Mouse (Mus musculus) forebrain, embryonic 10.5 days (tissue): ENCODE data around the gene Rmi2. TPM values are rescaled to one million over a fixed set of nuclear protein-coding genes. Genes with fewer than 3 reads are reported as not detected.
"Not testable (repeated sequence)": the region's sequence is repeated elsewhere in the genome, so short reads cannot be mapped to it uniquely, and the experiment has no call there.

ENCODE experiments used
- DNase-seq: peaks from one replicate; pipeline ENCODE4 v3.0.0-alpha.2; 2017; ENCODE audit warnings: low spot score; ENCODE audit errors: extremely low spot score
- H3K27ac ChIP-seq: fragments of 300-500 bp; sonication (generic); 2 replicates; pipeline ENCODE4 v1.5.1; 2016; ENCODE audit warnings: mild to moderate bottlenecking
- H3K27me3 ChIP-seq: fragments of 300-500 bp; sonication (generic); 2 replicates; pipeline ENCODE4 v1.6.1; 2016; ENCODE audit warnings: mild to moderate bottlenecking; ENCODE audit not compliant: poor library complexity, severe bottlenecking
- H3K36me3 ChIP-seq: fragments of 300-500 bp; sonication (generic); replicated peaks from 2 replicates; pipeline ENCODE4 v1.6.1; 2016; ENCODE audit warnings: mild to moderate bottlenecking, moderate library complexity
- H3K4me1 ChIP-seq: fragments of 300-500 bp; sonication (generic); 2 replicates; pipeline ENCODE4 v1.6.1; 2016
- H3K4me3 ChIP-seq: fragments of 300-500 bp; sonication (generic); 2 replicates; pipeline ENCODE4 v1.5.1; 2016; ENCODE audit warnings: mild to moderate bottlenecking, moderate library complexity
- H3K9me3 ChIP-seq: fragments of 300-500 bp; sonication (generic); 2 replicates; pipeline ENCODE4 v1.6.1; 2016; ENCODE audit warnings: mild to moderate bottlenecking, moderate library complexity
- WGBS: fragments of 180-500 bp; shearing (Covaris S2); methylation state at CpG from one replicate; pipeline ENCODE4 v1.1.7; 2016; 5-methylcytosine and 5-hydroxymethylcytosine counted together
- polyA plus RNA-seq: library from polyadenylated mRNA; unstranded; fragments of >200 nt; fragmentation: Nextera tagmentation; extraction: Ambion mirVana; gene quantifications from 2 replicates; pipeline ENCODE4 v1.2.1, GENCODE M21; 2016

Rmi2 gene
- polyA plus RNA-seq: 5.0 and 5.2 TPM in 2 replicates

DNA sequence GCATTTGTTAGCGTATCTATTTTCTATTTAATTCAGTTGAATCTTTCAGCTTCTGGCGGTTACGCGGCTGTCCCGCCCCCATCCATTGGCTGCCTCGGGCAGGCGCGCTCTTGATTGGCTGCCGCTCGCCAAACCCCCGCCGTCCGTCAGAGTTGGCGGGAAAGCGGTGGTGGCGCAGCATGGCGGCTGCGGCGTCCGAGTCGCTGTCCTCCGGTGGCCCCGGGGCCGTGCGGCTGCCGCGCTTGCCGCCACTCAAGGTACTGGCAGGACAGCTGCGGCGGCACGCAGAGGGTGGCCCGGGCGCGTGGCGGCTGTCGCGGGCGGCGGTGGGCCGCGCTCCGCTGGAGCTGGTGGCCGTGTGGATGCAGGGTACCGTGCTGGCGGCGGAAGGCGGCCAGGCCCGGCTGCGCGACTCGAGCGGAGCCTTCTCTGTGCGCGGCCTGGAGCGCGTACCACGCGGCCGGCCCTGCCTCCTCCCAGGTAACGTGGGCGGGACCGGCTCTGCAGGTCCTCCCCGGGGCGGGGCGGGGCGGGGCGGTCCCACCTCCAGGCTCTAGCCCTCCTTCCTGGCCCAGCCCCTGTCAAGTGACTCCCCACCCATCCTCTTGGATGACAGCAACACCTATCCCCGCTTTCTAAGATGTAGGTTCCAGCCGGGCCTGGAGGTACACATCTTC is at the start of gene Rmi2:
Gene Rmi2 (plus strand): TSS at position 149 of the 677 bp plus-strand sequence.
- WGBS: 1% methylated on average over 48 of the region's 69 CpGs
- peaks cover 41% of the 10 kb centered on the region for H3K4me1 ChIP-seq
- peaks cover 13% of the 10 kb centered on the region for H3K27me3 ChIP-seq
- DNase-seq: peak; percentile 87
- H3K9me3 ChIP-seq: no peaks in the 10 kb centered on the region
- H3K4me3 ChIP-seq: peak within 1 kb of the TSS; percentile 91
- H3K27ac ChIP-seq: peak within 1 kb of the TSS; percentile 94
- H3K36me3 ChIP-seq: peaks cover 5% of the 10 kb centered on the region

GRCm38 (mm10) chr16:10785371-10786231 is 49.3 kb upstream of the Rmi2 start, which contains the start of gene Socs1:
Gene Socs1, minus strand, starts transcription at chr16:10785536.
- peaks cover 69% of the 10 kb centered on the region for H3K4me1 ChIP-seq
- peak within 1 kb of the TSS; percentile 93 for H3K27ac ChIP-seq
- no peaks in the 10 kb centered on the region for H3K9me3 ChIP-seq
- WGBS: under 1% methylated on average over 57 of the region's 59 CpGs
- H3K27me3 ChIP-seq: peaks cover 30% of the 10 kb centered on the region
- no peaks in the 10 kb centered on the region for H3K36me3 ChIP-seq
- peak within 1 kb of the TSS; percentile 80 for H3K4me3 ChIP-seq
- peak; percentile 90 for DNase-seq

DNA sequence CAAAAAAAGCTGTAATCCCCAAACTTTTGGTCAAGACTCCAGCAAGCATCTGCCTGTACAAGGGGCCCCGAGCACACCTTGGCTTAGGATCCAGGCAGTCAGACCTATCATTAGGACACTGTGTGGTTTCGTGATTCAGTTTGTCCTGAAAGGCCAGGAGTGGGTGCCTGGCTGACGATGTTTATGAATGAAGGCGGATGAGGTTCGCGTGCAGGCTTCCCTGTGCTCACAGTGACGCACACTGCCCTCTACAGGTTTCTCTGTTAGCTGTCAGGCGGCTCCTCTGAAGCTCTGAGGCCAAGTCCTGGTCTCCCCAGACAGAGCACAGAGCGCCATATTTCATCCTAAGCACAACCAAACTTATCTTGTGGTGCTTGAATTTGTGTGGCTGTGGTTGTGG is 48.6 kb upstream of the Rmi2 start:
- peak; percentile 82 for DNase-seq
- Histone ChIP-seq H3K27ac (peak overlapping the region; percentile 93), H3K27me3 (peaks cover 32% of the 10 kb centered on the region), H3K4me3 (peak overlapping the region; percentile 80), H3K4me1 (peaks cover 69% of the 10 kb centered on the region), H3K36me3 (no peaks in the 10 kb centered on the region), H3K9me3 (no peaks in the 10 kb centered on the region)
- WGBS: 1% methylated on average over 9 of the region's 9 CpGs

GRCm38 (mm10) chr16:10786782-10787547 is 47.9 kb upstream of the Rmi2 start:
- peaks cover 63% of the 10 kb centered on the region for H3K4me1 ChIP-seq
- H3K9me3 ChIP-seq: no peaks in the 10 kb centered on the region
- no peaks in the 10 kb centered on the region for H3K36me3 ChIP-seq
- peaks cover 37% of the 10 kb centered on the region for H3K27me3 ChIP-seq
- no peak for DNase-seq
- H3K27ac ChIP-seq: peak overlapping the region; percentile 93
- WGBS: 65% methylated on average over 4 of the region's 4 CpGs
- peak overlapping the region; percentile 80 for H3K4me3 ChIP-seq

DNA sequence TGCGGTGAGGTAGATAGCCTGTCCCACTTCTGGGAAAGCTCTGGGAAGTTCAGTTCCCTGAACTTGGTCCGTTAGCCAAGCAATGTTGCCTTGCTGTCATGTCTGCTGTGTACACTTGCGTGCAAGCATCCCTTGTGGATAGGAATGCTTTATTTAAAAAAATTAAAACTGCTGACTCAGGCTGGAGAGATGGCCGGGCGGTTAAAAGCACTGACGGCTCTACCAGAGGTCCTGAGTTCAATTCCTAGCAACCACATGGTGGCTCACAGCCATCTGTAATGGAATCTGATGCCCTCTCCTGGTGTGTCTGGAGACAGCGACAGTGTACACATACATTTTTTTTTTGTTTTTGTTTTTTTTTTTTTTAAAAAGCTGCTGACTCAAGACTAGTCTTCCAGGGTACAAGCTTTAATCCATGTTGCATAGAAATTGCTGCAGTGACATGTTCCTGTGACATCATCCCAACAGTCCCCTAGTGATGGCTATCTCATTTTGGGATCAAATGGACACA is 47.3 kb upstream of the Rmi2 start:
- 89% methylated on average over 7 of the region's 7 CpGs for WGBS
- no peak overlapping the region for H3K4me3 ChIP-seq
- peaks cover 32% of the 10 kb centered on the region for H3K27me3 ChIP-seq
- no peaks in the 10 kb centered on the region for H3K36me3 ChIP-seq
- peaks cover 57% of the 10 kb centered on the region for H3K4me1 ChIP-seq
- DNase-seq: no peak
- no peaks in the 10 kb centered on the region for H3K9me3 ChIP-seq
- H3K27ac ChIP-seq: no peak overlapping the region

GRCm38 (mm10) chr16:10788271-10788670 is 46.6 kb upstream of the Rmi2 start, which contains the start of gene Tnp2:
Gene Tnp2, minus strand, starts transcription at chr16:10788660.
- Histone ChIP-seq H3K27me3 (peaks cover 26% of the 10 kb centered on the region), H3K4me1 (peaks cover 50% of the 10 kb centered on the region), H3K9me3 (no peaks in the 10 kb centered on the region), H3K4me3 (no peak within 1 kb of the TSS), H3K36me3 (no peaks in the 10 kb centered on the region), H3K27ac (peak within 1 kb of the TSS; percentile 15; the same call in 1 of the 2 replicates)
- 47% methylated on average over 16 of the region's 16 CpGs for WGBS
- DNase-seq: no peak

DNA sequence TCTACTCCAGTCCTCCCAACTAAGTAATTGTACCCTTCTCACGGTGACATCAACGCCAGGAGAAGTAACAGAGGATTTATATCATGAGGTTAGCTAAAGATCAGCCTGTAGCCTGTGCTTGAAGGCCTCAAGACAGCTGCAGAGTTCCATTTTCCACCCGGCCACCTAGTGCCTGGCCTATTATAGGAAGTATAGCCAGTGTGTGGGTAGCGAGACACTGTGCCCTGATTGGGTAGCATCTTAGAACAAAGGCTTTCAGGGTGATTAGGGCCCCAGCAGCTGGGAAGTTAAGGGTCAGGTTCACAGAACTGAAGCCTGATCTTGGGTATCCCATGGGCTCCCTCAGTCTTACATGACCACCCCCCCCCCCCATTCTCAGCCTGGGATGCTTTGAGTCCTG is 46.0 kb upstream of the Rmi2 start:
- Histone ChIP-seq H3K9me3 (no peaks in the 10 kb centered on the region), H3K27me3 (peaks cover 20% of the 10 kb centered on the region), H3K36me3 (no peaks in the 10 kb centered on the region), H3K4me3 (no peak overlapping the region), H3K4me1 (peaks cover 46% of the 10 kb centered on the region), H3K27ac (no peak overlapping the region)
- no peak for DNase-seq
- WGBS: 50% methylated on average over 4 of the region's 4 CpGs

DNA sequence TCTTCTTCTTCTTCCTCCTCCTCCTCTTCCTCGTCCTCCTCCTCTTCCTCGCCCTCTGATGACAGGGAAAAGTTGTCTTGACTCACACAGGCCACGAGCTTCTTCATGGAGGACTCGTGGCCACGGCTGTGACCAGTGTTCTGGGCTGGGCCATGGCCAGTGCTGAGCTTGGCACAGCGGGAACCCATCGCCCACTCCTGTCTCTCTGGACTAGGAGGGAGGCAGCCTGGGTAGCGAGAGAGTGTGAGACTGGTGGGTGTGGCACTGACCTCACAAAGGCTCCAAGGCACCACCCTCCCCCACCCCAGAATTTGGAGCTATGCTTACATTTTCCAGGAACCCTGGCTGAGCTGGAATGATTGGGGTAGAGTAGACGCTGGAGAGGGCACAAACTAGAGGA is 44.2 kb upstream of the Rmi2 start, which contains the start of gene Prm3:
Gene Prm3 (minus strand): TSS at position 213 of the 400 bp plus-strand sequence.
- Histone ChIP-seq H3K4me1 (peaks cover 35% of the 10 kb centered on the region), H3K27me3 (peaks cover 23% of the 10 kb centered on the region), H3K4me3 (no peak within 1 kb of the TSS), H3K27ac (no peak within 1 kb of the TSS), H3K36me3 (no peaks in the 10 kb centered on the region), H3K9me3 (no peaks in the 10 kb centered on the region)
- no peak for DNase-seq
- WGBS: 79% methylated on average over 9 of the region's 9 CpGs

GRCm38 (mm10) chr16:10796034-10796433 is 38.8 kb upstream of the Rmi2 start, which contains the start of gene Prm2:
Gene Prm2, minus strand, starts transcription at chr16:10796134.
- no peak for DNase-seq
- H3K4me1 ChIP-seq: no peaks in the 10 kb centered on the region
- 72% methylated on average over 6 of the region's 6 CpGs for WGBS
- peaks cover 38% of the 10 kb centered on the region for H3K27me3 ChIP-seq
- no peaks in the 10 kb centered on the region for H3K36me3 ChIP-seq
- no peak within 1 kb of the TSS for H3K27ac ChIP-seq
- no peaks in the 10 kb centered on the region for H3K9me3 ChIP-seq
- H3K4me3 ChIP-seq: no peak within 1 kb of the TSS

DNA sequence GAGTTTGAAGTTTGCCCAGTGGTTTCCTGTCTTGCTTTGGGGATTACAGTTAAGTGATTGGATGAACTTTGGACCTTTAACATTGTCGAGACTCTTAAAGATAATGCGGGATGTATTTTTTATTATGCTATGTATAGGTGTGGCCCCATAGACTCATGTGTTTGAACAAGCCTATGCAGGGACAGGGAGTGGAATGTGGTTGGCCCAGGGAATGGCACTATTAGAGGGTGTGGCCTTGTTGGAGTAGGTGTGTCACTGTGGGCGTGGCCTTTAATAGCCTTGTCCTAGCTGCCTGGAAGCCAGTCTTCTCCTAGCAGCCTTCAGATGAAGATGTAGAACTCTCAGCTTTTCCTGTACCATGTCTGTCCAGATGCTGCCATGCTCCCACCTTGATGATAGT is 32.4 kb upstream of the Rmi2 start:
- not testable (repeated sequence) for H3K9me3 ChIP-seq, H3K4me3 ChIP-seq, H3K27ac ChIP-seq, DNase-seq, H3K36me3 ChIP-seq, H3K4me1 ChIP-seq, H3K27me3 ChIP-seq
- WGBS: 92% methylated on average over 3 of the region's 3 CpGs

DNA sequence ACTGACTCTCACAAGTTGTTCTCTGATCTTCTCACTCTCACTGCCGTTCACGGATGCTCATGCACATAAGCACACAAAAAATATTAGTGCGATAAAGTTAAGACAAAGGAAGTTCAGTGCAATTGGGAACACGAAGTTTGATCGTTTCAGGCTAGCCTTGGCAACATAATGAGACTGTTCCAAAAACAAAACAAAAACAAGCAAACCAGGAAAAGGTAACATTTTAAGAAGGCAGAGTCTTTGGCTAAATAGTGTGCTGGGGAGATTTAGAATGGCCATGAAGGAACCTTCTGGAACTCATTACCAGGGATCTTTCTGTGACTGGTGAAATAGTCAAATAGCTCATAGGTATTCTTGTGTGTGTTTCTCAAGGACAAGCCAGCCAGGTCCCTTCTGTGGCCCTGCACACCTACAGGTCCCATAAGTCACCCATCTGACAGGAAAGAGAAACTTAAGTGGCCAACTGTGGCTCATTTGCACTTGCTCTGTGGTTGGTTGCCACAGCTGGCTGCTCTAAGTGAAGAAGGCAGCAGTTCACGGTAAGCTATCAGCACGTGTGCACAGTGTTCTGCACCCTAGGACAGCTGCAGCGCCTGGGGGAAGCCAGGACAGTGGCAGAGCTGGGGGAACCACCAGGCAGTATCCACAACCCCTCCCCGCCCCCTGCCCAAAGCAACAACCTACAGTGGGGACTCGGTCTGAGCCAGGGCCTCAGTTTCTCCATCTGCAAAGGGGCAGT is 28.9 kb upstream of the Rmi2 start, which contains the start of gene Prm1:
Gene Prm1 (minus strand): TSS at position 51 of the 739 bp plus-strand sequence.
- Histone ChIP-seq H3K27me3 (no peaks in the 10 kb centered on the region), H3K36me3 (no peaks in the 10 kb centered on the region), H3K9me3 (no peaks in the 10 kb centered on the region), H3K4me3 (no peak within 1 kb of the TSS), H3K27ac (no peak within 1 kb of the TSS), H3K4me1 (peaks cover 9% of the 10 kb centered on the region; the same call in 1 of the 2 replicates)
- 83% methylated on average over 10 of the region's 10 CpGs for WGBS
- DNase-seq: no peak
